In the genomic region with DNA sequence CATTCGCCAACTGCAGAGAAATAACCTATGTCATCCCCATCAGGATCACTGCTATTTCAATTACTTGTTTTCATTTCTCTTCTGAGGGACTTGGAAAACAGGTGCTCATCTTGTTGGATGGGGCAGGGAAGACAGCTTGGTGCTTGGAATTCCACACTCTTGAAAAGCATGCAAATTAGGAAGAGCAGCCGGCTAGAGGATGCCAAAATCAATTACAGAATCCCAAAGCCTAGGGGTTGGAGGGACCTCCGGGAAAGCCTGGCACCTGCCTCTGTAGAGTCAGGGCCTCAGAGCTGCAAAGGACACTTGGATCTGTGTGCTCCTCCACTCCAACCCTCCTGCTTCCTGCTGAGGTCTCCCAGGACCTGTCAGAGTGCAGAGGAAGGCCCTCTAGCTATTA, we compare ENCODE assay signal across 22 mouse cellular contexts. TPM values are rescaled to one million over a fixed set of nuclear protein-coding genes. Genes with fewer than 3 reads are reported as not detected.
DNase-seq lines count a peak whose midpoint lies in the region; ATAC-seq and TF ChIP-seq lines count a peak whose summit lies in the region.
"Had no signal": no experiment of that assay in that cellular context is flagged by ENCODE, and none has a peak within 500 bp of the region (broad histone marks: within the 10 kb centered on the region; RNA-seq: fewer than 3 reads in every experiment).

No protein-coding gene starts in this region.

- no peaks in the 10 kb centered on the region for H3K27me3 ChIP-seq in midbrain, embryonic 12.5 days
- peaks cover 5% of the 10 kb centered on the region; the same call in 1 of the 2 replicates for H3K27me3 ChIP-seq in midbrain, embryonic 10.5 days (ENCODE audit: low read depth, poor library complexity, severe bottlenecking)
- no peaks in the 10 kb centered on the region for H3K27me3 ChIP-seq in forebrain, embryonic 15.5 days
- H3K27me3 ChIP-seq in midbrain, embryonic 15.5 days (replicated peaks) = no peaks in the 10 kb centered on the region
- H3K27me3 ChIP-seq: heart, embryonic 13.5 days had no signal

- no peak for ATAC-seq in midbrain, embryonic 12.5 days (ENCODE audit: low FRiP score, low read depth)
- ATAC-seq in forebrain, embryonic 15.5 days (replicated peaks) = 0 out of 2 replicates have a peak, but pooled peaks have one; percentile 39
- no peak for ATAC-seq in midbrain, embryonic 15.5 days (replicated peaks)

- H3K9me3 ChIP-seq in midbrain, embryonic 12.5 days = no peaks in the 10 kb centered on the region
- no peaks in the 10 kb centered on the region for H3K9me3 ChIP-seq in midbrain, embryonic 10.5 days (replicated peaks)
- no peaks in the 10 kb centered on the region for H3K9me3 ChIP-seq in ES-E14 (ENCODE audit: control insufficient read depth, insufficient read depth, low read depth, low read length)
- H3K9me3 ChIP-seq in forebrain, embryonic 15.5 days = no peaks in the 10 kb centered on the region
- H3K9me3 ChIP-seq in midbrain, embryonic 15.5 days = no peaks in the 10 kb centered on the region
- H3K9me3 ChIP-seq: G1E; heart, embryonic 13.5 days; limb, embryonic 10.5 days; megakaryocyte, embryonic 14.5 days had no signal

- H3K4me3 ChIP-seq in midbrain, embryonic 12.5 days = no peak overlapping the region
- no peak overlapping the region for H3K4me3 ChIP-seq in midbrain, embryonic 10.5 days
- H3K4me3 ChIP-seq in ES-E14 (ENCODE audit: insufficient read depth in 1 of 2, low read depth in 1 of 2, low read length in 2 of 2, poor library complexity in 1 of 2, severe bottlenecking in 1 of 2) = no peak overlapping the region
- H3K4me3 ChIP-seq in forebrain, embryonic 15.5 days = no peak overlapping the region
- no peak overlapping the region for H3K4me3 ChIP-seq in midbrain, embryonic 15.5 days
- H3K4me3 ChIP-seq: erythroblast, embryonic 14.5 days; heart, embryonic 13.5 days; limb, embryonic 10.5 days; megakaryocyte, embryonic 14.5 days; myocyte had no signal

- H3K9ac ChIP-seq in midbrain, embryonic 12.5 days (replicated peaks) = no peak overlapping the region
- H3K9ac ChIP-seq in ES-E14 (ENCODE audit: insufficient read depth, low read depth, low read length, poor library complexity, severe bottlenecking) = no peak overlapping the region
- H3K9ac ChIP-seq in forebrain, embryonic 15.5 days (replicated peaks) = no peak overlapping the region
- no peak overlapping the region for H3K9ac ChIP-seq in midbrain, embryonic 15.5 days
- H3K9ac ChIP-seq: heart, embryonic 13.5 days had no signal

- in situ Hi-C loops in ES-E14 (cut with MboI; ENCODE audit: low sequenced_read_pairs in 2 of 2, unreplicated experiment in 2 of 2) = no loop called here

- no peak overlapping the region for H3K4me2 ChIP-seq in midbrain, embryonic 12.5 days (replicated peaks)
- no peak overlapping the region for H3K4me2 ChIP-seq in forebrain, embryonic 15.5 days (replicated peaks)
- H3K4me2 ChIP-seq in midbrain, embryonic 15.5 days = no peak overlapping the region
- H3K4me2 ChIP-seq: heart, embryonic 13.5 days; liver, embryonic 11.5 days had no signal

- H3K27ac ChIP-seq in midbrain, embryonic 12.5 days (replicated peaks) = peak overlapping the region; percentile 27; the same call in 1 of the 2 replicates
- no peak overlapping the region for H3K27ac ChIP-seq in midbrain, embryonic 10.5 days (replicated peaks)
- H3K27ac ChIP-seq in ES-E14 (ENCODE audit: insufficient read depth, low read depth, low read length, poor library complexity, severe bottlenecking) = peak overlapping the region; percentile 23; the same call in 1 of the 2 replicates
- peak overlapping the region; percentile 67 for H3K27ac ChIP-seq in forebrain, embryonic 15.5 days (replicated peaks)
- H3K27ac ChIP-seq in midbrain, embryonic 15.5 days = peak overlapping the region; percentile 56
- H3K27ac ChIP-seq: heart, embryonic 13.5 days; limb, embryonic 10.5 days had no signal

- H3K36me3 ChIP-seq in midbrain, embryonic 12.5 days = no peaks in the 10 kb centered on the region
- no peaks in the 10 kb centered on the region for H3K36me3 ChIP-seq in midbrain, embryonic 10.5 days
- H3K36me3 ChIP-seq in ES-E14 (ENCODE audit: control insufficient read depth, insufficient read depth, low read length, poor library complexity, severe bottlenecking) = no peaks in the 10 kb centered on the region
- no peaks in the 10 kb centered on the region for H3K36me3 ChIP-seq in forebrain, embryonic 15.5 days
- H3K36me3 ChIP-seq in midbrain, embryonic 15.5 days (replicated peaks) = no peaks in the 10 kb centered on the region
- H3K36me3 ChIP-seq: G1E; heart, embryonic 13.5 days; limb, embryonic 10.5 days had no signal

- DNase-seq in midbrain, embryonic 10.5 days (ENCODE audit: low spot score) = no peak
- no peak for DNase-seq in ES-E14 (ENCODE audit: low read depth, low spot score)
- no peak for DNase-seq in spleen, adult 12 weeks (ENCODE audit: low spot score)
- no peak for DNase-seq in urinary bladder, postnatal 14 days (ENCODE audit: low spot score)
- DNase-seq: cerebellum, adult 9-10 months; gastrocnemius, postnatal 10 days; heart, adult 11 months; kidney, postnatal 36 days; lung, adult 18-20 months; lung, postnatal 14 days had no signal

- peaks cover 17% of the 10 kb centered on the region for H3K4me1 ChIP-seq in midbrain, embryonic 12.5 days
- peaks cover 24% of the 10 kb centered on the region for H3K4me1 ChIP-seq in midbrain, embryonic 10.5 days
- peaks cover 6 to 26% of the 10 kb centered on the region in 2 experiments for H3K4me1 ChIP-seq in ES-E14 (ENCODE audit: control insufficient read depth in 2 of 2, insufficient read depth in 2 of 2, low read length in 2 of 2, poor library complexity in 1 of 2)
- peaks cover 17% of the 10 kb centered on the region for H3K4me1 ChIP-seq in forebrain, embryonic 15.5 days
- peaks cover 12% of the 10 kb centered on the region for H3K4me1 ChIP-seq in midbrain, embryonic 15.5 days

- WGBS in midbrain, embryonic 12.5 days = 30% methylated on average over 3 of the region's 3 CpGs
- 51% methylated on average over 3 of the region's 3 CpGs for WGBS in midbrain, embryonic 10.5 days
- 22% methylated on average over 3 of the region's 3 CpGs for WGBS in forebrain, embryonic 15.5 days
- 18% methylated on average over 3 of the region's 3 CpGs for WGBS in midbrain, embryonic 15.5 days

TF ChIP-seq in ES-E14, 5 proteins besides CTCF, POLR2A, EP300 and RAD21:
- TF ChIP-seq ZC3H11A (IDR thresholded peaks at IDR 0.05; ENCODE audit: borderline replicate concordance, low read depth, low read length) (no peak), ZNF384 (IDR thresholded peaks at IDR 0.05; ENCODE audit: low read depth, low read length) (no peak), CHD2 (IDR thresholded peaks at IDR 0.05; ENCODE audit: low read depth, low read length) (no peak), MAFK (IDR thresholded peaks at IDR 0.05; ENCODE audit: insufficient read depth, low read depth, low read length) (no peak), HCFC1 (IDR thresholded peaks at IDR 0.05; ENCODE audit: borderline replicate concordance, insufficient read depth, low read length) (no peak)

RNA-seq across cellular contexts. Expression of a gene that starts 38.9 kb away (rescaled TPM):
- polyA plus RNA-seq in midbrain, embryonic 12.5 days (2016; fragmentation: Nextera tagmentation; extraction: Ambion mirVana) = 3.4 and 3.5 TPM in 2 replicates
- 0.54 and 1.1 TPM in 2 replicates for polyA plus RNA-seq in midbrain, embryonic 10.5 days (2016; fragmentation: Nextera tagmentation; extraction: Ambion mirVana)
- 4.8 and 5.4 TPM in 2 replicates for total RNA-seq in ES-E14 (2012; rRNA removed)
- 6.7 and 7.7 TPM in 2 replicates for polyA plus RNA-seq in forebrain, embryonic 15.5 days (2015; fragmentation: Nextera tagmentation; extraction: Ambion mirVana)
- polyA plus RNA-seq in midbrain, embryonic 15.5 days (2015; fragmentation: Nextera tagmentation; extraction: Ambion mirVana) = 10.9 and 14.2 TPM in 2 replicates
- total RNA-seq: common myeloid progenitor, adult 5-6 weeks; neutrophil, adult 5-6 weeks had no signal
- polyA plus RNA-seq: erythroblast, embryonic 14.5 days; G1E had no signal
